Mouse (Mus musculus) forebrain, embryonic 10.5 days (tissue): Measurements from ENCODE around the gene Fos. TPM values are rescaled to one million over a fixed set of nuclear protein-coding genes. Genes with fewer than 3 reads are reported as not detected.

Source experiments
- DNase-seq: peaks from one replicate; pipeline ENCODE4 v3.0.0-alpha.2; 2017; ENCODE audit warnings: low spot score; ENCODE audit errors: extremely low spot score
- H3K27ac ChIP-seq: fragments of 300-500 bp; sonication (generic); 2 replicates; pipeline ENCODE4 v1.5.1; 2016; ENCODE audit warnings: mild to moderate bottlenecking
- H3K27me3 ChIP-seq: fragments of 300-500 bp; sonication (generic); 2 replicates; pipeline ENCODE4 v1.6.1; 2016; ENCODE audit warnings: mild to moderate bottlenecking; ENCODE audit not compliant: poor library complexity, severe bottlenecking
- H3K36me3 ChIP-seq: fragments of 300-500 bp; sonication (generic); replicated peaks from 2 replicates; pipeline ENCODE4 v1.6.1; 2016; ENCODE audit warnings: mild to moderate bottlenecking, moderate library complexity
- H3K4me1 ChIP-seq: fragments of 300-500 bp; sonication (generic); 2 replicates; pipeline ENCODE4 v1.6.1; 2016
- H3K4me3 ChIP-seq: fragments of 300-500 bp; sonication (generic); 2 replicates; pipeline ENCODE4 v1.5.1; 2016; ENCODE audit warnings: mild to moderate bottlenecking, moderate library complexity
- H3K9me3 ChIP-seq: fragments of 300-500 bp; sonication (generic); 2 replicates; pipeline ENCODE4 v1.6.1; 2016; ENCODE audit warnings: mild to moderate bottlenecking, moderate library complexity
- WGBS: fragments of 180-500 bp; shearing (Covaris S2); methylation state at CpG from one replicate; pipeline ENCODE4 v1.1.7; 2016; 5-methylcytosine and 5-hydroxymethylcytosine counted together
- polyA plus RNA-seq: library from polyadenylated mRNA; unstranded; fragments of >200 nt; fragmentation: Nextera tagmentation; extraction: Ambion mirVana; gene quantifications from 2 replicates; pipeline ENCODE4 v1.2.1, GENCODE M21; 2016

Gene Fos
- polyA plus RNA-seq, 1 experiment from 2014 or later = 1.2 TPM

- DNase-seq = no peak
- Histone ChIP-seq H3K27ac (no peak overlapping the region), H3K36me3 (no peaks in the 10 kb centered on the region), H3K27me3 (0 out of 2 replicates have a peak, but pooled peaks cover 8% of the 10 kb centered on the region), H3K4me1 (peaks cover 7% of the 10 kb centered on the region; the same call in 1 of the 2 replicates), H3K9me3 (no peaks in the 10 kb centered on the region), H3K4me3 (no peak overlapping the region)
- 74% methylated on average over 11 of the region's 11 CpGs for WGBS
Measured at GRCm38 (mm10) chr12:85497310-85498135, 23.8 kb downstream of the Fos start.

DNA sequence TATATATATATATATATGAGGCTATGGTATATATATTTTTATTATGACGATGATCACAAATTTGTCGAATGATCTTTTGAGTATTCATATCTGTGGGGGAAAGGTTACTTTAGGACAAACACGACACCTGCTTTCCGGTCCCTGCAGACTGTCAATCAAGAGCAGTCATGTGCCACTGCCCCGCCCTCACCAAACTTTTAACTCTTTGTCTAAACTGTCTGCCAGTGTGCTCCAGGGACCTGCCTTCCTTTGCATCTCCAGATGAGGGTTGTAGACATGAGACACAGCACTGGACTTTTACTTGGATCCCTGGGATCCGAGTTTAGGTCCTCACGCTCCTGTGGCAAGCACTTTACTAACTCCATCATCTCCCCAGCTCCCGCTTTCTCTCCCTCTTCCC lies 25.3 kb downstream of the Fos start:
- 81% methylated on average over 8 of the region's 8 CpGs for WGBS
- Histone ChIP-seq H3K27ac (no peak overlapping the region), H3K27me3 (0 out of 2 replicates have a peak, but pooled peaks cover under 1% of the 10 kb centered on the region), H3K4me1 (peaks cover 7% of the 10 kb centered on the region; the same call in 1 of the 2 replicates), H3K9me3 (no peaks in the 10 kb centered on the region), H3K4me3 (no peak overlapping the region), H3K36me3 (no peaks in the 10 kb centered on the region)
- no peak for DNase-seq

- 93% methylated on average over 4 of the region's 4 CpGs for WGBS
- Histone ChIP-seq H3K4me1 (peaks cover 3% of the 10 kb centered on the region; the same call in 1 of the 2 replicates), H3K27ac (no peak overlapping the region), H3K36me3 (no peaks in the 10 kb centered on the region), H3K4me3 (no peak overlapping the region), H3K27me3 (no peaks in the 10 kb centered on the region), H3K9me3 (peaks cover 6% of the 10 kb centered on the region; the same call in 1 of the 2 replicates)
- no peak for DNase-seq
Measured at GRCm38 (mm10) chr12:85502682-85503081, 29.0 kb downstream of the Fos start.

- no peak overlapping the region for H3K27ac ChIP-seq
- H3K4me1 ChIP-seq = no peaks in the 10 kb centered on the region
- H3K9me3 ChIP-seq = peaks cover 6% of the 10 kb centered on the region; the same call in 1 of the 2 replicates
- H3K36me3 ChIP-seq = no peaks in the 10 kb centered on the region
- no peak for DNase-seq
- WGBS = 28% methylated on average over 3 of the region's 3 CpGs
- no peaks in the 10 kb centered on the region for H3K27me3 ChIP-seq
- H3K4me3 ChIP-seq = no peak overlapping the region
Measured at GRCm38 (mm10) chr12:85508235-85508634, 34.5 kb downstream of the Fos start.

DNA sequence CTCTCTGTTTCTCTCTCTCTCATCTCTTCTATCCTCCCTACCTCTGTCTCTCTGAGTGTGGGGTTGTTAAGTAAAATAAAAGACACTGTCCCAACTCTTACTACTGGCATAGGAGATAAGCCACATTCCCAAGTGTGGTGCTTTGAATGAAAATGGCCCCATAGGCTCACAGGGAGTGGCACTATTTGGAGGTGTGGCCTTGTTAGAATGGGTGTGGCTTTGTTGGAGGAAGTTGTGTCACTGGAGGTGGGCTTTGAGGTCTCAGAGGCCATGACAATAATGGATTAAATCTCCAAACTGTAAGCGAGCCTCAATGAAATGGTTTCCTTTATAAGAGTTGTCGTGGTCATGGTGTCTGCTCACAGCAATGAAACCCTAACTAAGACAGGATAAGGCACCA lies 36.3 kb downstream of the Fos start:
- no peaks in the 10 kb centered on the region for H3K36me3 ChIP-seq

GRCm38 (mm10) chr12:85513789-85514447 lies 40.2 kb downstream of the Fos start:
- no peaks in the 10 kb centered on the region for H3K9me3 ChIP-seq
- H3K4me1 ChIP-seq = no peaks in the 10 kb centered on the region
- no peaks in the 10 kb centered on the region for H3K27me3 ChIP-seq
- no peak overlapping the region for H3K27ac ChIP-seq
- 77% methylated on average over 6 of the region's 6 CpGs for WGBS
- no peak overlapping the region for H3K4me3 ChIP-seq
- H3K36me3 ChIP-seq = no peaks in the 10 kb centered on the region
- no peak for DNase-seq

More for the DNA sequence above, 36.3 kb downstream of the Fos start:
- Histone ChIP-seq H3K27ac (no peak overlapping the region), H3K4me3 (no peak overlapping the region), H3K4me1 (no peaks in the 10 kb centered on the region), H3K27me3 (no peaks in the 10 kb centered on the region), H3K9me3 (peaks cover under 1% of the 10 kb centered on the region; the same call in 1 of the 2 replicates)
- WGBS = 96% methylated on average over 2 of the region's 2 CpGs
- no peak for DNase-seq

DNA sequence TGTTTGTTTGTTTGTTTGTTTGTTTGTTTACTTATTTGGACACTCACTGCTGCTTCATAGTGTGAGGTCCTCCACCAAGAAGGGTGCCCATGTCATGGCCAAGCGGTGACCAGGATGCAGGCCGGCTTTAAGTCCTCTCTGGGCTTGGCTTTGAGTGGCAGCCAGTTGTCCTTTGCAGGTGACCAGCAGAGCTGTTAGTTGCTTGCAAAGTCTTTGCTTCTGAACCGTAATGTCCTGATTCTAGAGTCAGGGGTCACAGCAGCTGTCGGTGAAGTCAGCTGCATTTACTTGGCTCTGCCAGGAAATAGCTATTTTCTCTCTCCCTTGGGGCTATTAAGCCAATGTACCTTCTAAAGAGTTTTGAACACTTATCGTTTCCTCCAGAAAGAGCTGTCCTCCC lies 41.3 kb downstream of the Fos start:
- H3K27me3 ChIP-seq = no peaks in the 10 kb centered on the region
- no peaks in the 10 kb centered on the region for H3K4me1 ChIP-seq
- 81% methylated on average over 5 of the region's 5 CpGs for WGBS
- H3K36me3 ChIP-seq = no peaks in the 10 kb centered on the region
- DNase-seq = no peak
- no peaks in the 10 kb centered on the region for H3K9me3 ChIP-seq
- H3K4me3 ChIP-seq = no peak overlapping the region
- no peak overlapping the region for H3K27ac ChIP-seq

GRCm38 (mm10) chr12:85515865-85516264 lies 42.2 kb downstream of the Fos start:
- DNase-seq = no peak
- WGBS = 88% methylated on average over 3 of the region's 3 CpGs
- peaks cover 6% of the 10 kb centered on the region for H3K4me1 ChIP-seq
- no peaks in the 10 kb centered on the region for H3K9me3 ChIP-seq
- no peaks in the 10 kb centered on the region for H3K36me3 ChIP-seq
- H3K27ac ChIP-seq = no peak overlapping the region
- no peaks in the 10 kb centered on the region for H3K27me3 ChIP-seq
- H3K4me3 ChIP-seq = no peak overlapping the region

- no peak for DNase-seq
- WGBS = 92% methylated on average over 13 of the region's 13 CpGs
- H3K27ac ChIP-seq = no peak overlapping the region
Measured at GRCm38 (mm10) chr12:85517339-85517738, 43.6 kb downstream of the Fos start.

DNA sequence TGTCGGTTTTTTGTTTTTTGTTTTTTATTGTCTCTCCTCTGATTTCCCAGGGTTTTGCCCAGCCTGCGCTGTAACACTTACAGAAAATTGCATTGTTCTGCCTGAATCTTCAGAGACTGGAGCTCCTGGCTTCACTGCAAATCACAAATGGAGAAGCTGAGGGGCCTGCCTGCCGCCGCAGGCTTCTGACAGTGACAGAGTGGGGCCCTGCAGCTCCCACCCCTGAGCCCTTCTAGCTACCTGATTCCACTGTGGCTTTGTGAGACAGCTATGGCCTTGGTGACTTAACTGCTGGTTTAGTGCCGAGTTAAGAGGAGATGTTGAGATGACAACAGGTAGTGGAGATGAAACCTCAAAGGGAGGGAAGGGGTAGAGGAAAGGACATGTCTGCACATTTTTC lies 44.3 kb downstream of the Fos start:
- no peak for DNase-seq
- no peaks in the 10 kb centered on the region for H3K36me3 ChIP-seq
- H3K4me3 ChIP-seq = no peak overlapping the region
- 94% methylated on average over 5 of the region's 5 CpGs for WGBS
- no peak overlapping the region for H3K27ac ChIP-seq
- H3K27me3 ChIP-seq = no peaks in the 10 kb centered on the region
- H3K9me3 ChIP-seq = no peaks in the 10 kb centered on the region
- peaks cover 26% of the 10 kb centered on the region for H3K4me1 ChIP-seq

More at GRCm38 (mm10) chr12:85517339-85517738, 43.6 kb downstream of the Fos start:
- H3K36me3 ChIP-seq = no peaks in the 10 kb centered on the region
- peaks cover 19% of the 10 kb centered on the region for H3K4me1 ChIP-seq
- no peaks in the 10 kb centered on the region for H3K27me3 ChIP-seq
- no peak overlapping the region for H3K4me3 ChIP-seq
- no peaks in the 10 kb centered on the region for H3K9me3 ChIP-seq

GRCm38 (mm10) chr12:85519553-85519952 lies 45.9 kb downstream of the Fos start:
- 92% methylated on average over 6 of the region's 6 CpGs for WGBS
- no peaks in the 10 kb centered on the region for H3K27me3 ChIP-seq
- H3K27ac ChIP-seq = no peak overlapping the region
- no peak overlapping the region for H3K4me3 ChIP-seq
- peaks cover 41% of the 10 kb centered on the region for H3K4me1 ChIP-seq
- no peaks in the 10 kb centered on the region for H3K36me3 ChIP-seq
- H3K9me3 ChIP-seq = no peaks in the 10 kb centered on the region
- no peak for DNase-seq

DNA sequence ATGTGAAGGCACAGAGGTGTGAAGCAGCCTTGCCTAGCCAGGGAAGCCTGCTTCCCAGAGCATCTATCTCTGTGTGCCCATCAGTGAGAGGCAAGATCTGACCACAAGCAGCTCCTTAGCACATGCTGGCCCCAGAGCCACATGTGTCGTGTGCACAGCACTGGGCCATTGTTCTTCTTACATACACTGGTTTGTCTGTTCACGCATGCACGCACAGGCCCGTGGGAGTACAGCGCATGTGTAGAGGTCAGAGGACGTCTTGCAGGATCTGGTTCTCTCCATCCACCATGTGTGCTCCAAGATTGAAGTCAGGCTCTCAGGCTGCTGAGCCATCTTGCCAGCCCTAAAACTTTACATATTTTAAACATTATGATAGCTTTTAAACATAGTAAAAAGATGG lies 47.4 kb downstream of the Fos start:
- no peaks in the 10 kb centered on the region for H3K36me3 ChIP-seq
- H3K27ac ChIP-seq = no peak overlapping the region
- H3K4me1 ChIP-seq = peaks cover 47% of the 10 kb centered on the region
- H3K27me3 ChIP-seq = no peaks in the 10 kb centered on the region
- 90% methylated on average over 6 of the region's 6 CpGs for WGBS
- H3K9me3 ChIP-seq = no peaks in the 10 kb centered on the region
- H3K4me3 ChIP-seq = no peak overlapping the region
- no peak for DNase-seq

DNA sequence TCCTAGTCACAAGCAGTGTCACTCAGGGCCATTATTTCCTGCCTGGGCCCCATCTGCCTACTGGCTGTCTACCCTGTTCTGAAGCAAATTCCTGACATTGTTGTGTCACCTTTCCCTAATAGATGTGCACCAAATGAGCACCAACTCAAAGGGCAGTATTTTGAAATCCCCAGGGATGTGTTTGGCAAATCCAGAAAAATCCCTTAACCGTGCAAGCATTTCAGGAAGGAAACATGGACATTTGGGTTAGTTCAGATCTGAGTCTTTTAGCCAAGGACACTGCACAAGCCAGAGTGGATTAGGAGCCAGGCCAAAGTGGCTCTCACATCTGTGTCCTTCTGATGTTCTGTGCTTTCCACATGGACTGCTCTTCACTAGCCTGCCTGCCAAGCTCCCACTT lies 48.0 kb downstream of the Fos start:
- WGBS = 79% methylated on average over 1 of the region's 1 CpGs
- no peaks in the 10 kb centered on the region for H3K36me3 ChIP-seq
- peaks cover 47% of the 10 kb centered on the region for H3K4me1 ChIP-seq

More for the DNA sequence above, 48.0 kb downstream of the Fos start:
- DNase-seq = no peak
- Histone ChIP-seq H3K27ac (no peak overlapping the region), H3K9me3 (no peaks in the 10 kb centered on the region), H3K27me3 (no peaks in the 10 kb centered on the region), H3K4me3 (no peak overlapping the region)
